ENCODE assay signal across 9 mouse cellular contexts in the genomic region with DNA sequence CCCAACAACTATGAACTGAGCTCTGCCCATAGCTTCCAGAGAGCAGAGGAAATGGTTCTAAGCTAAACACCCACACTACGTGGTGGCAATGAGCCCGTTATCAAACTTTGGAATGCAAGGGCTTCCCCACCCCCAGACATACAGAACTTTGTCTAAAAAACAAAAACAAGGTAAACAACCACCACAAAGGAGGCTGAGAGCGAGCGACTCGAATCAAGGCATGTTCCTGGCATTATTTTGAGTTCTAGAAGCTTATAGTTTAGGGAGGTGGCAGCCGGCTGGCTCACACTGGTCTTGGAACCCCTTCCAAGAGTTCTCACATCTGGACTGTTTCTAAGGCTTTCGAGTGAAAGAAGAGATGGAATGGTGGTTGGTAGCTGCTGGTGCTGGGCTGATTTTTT. TPM values are rescaled to one million over a fixed set of nuclear protein-coding genes. Genes with fewer than 3 reads are reported as not detected.
DNase-seq lines count a peak whose midpoint lies in the region; ATAC-seq and TF ChIP-seq lines count a peak whose summit lies in the region.
"Had no signal": no experiment of that assay in that cellular context is flagged by ENCODE, and none has a peak within 500 bp of the region (broad histone marks: within the 10 kb centered on the region; RNA-seq: fewer than 3 reads in every experiment).

No protein-coding gene starts in this region.

- peaks cover 8 to 17% of the 10 kb centered on the region in 2 experiments for H3K36me3 ChIP-seq in MEL (ENCODE audit: control insufficient read depth in 1 of 2, insufficient read depth in 2 of 2, low read length in 2 of 2)
- no peaks in the 10 kb centered on the region for H3K36me3 ChIP-seq in forebrain, postnatal 0 days (ENCODE audit: insufficient read depth)

- 9% methylated on average over 7 of the region's 7 CpGs for WGBS in forebrain, postnatal 0 days

- peak overlapping the region; percentile 96 for H3K27ac ChIP-seq in MEL (ENCODE audit: control insufficient read depth, low read depth, low read length)
- no peak overlapping the region for H3K27ac ChIP-seq in forebrain, postnatal 0 days (ENCODE audit: low read depth, low read length)

- DNase-seq in adrenal gland, adult 2 months, result peak; percentile 52
- DNase-seq in adrenal gland, adult 8-10 months, result no peak
- peak; percentile 83 for DNase-seq in MEL (ENCODE audit: low read depth, low spot score)
- DNase-seq in forebrain, postnatal 0 days, result no peak
- DNase-seq in kidney, postnatal 10 days, result peak; percentile 46
- DNase-seq in lung, postnatal 4 days, result peak; percentile 37 to 53
- DNase-seq in thymus, postnatal 36 days, result peak; percentile 44 to 57
- no peak for DNase-seq in left cerebral cortex, postnatal 25 days (ENCODE audit: low spot score in 2 of 2)

- TF ChIP-seq EP300 in MEL (IDR thresholded peaks at IDR 0.05; ENCODE audit: low read depth in 1 of 2, low read length in 2 of 2), result no peak

- peak overlapping the region; percentile 44 for H3K4me2 ChIP-seq in forebrain, postnatal 0 days (ENCODE audit: low read depth)

- TF ChIP-seq RAD21 in MEL (IDR thresholded peaks at IDR 0.05; ENCODE audit: low read depth, low read length), result no peak

- H3K9me3 ChIP-seq in MEL (replicated peaks; ENCODE audit: insufficient read depth, low read length), result no peaks in the 10 kb centered on the region
- H3K9me3 ChIP-seq in forebrain, postnatal 0 days (ENCODE audit: low read length), result no peaks in the 10 kb centered on the region

- H3K4me1 ChIP-seq in MEL (ENCODE audit: control insufficient read depth in 1 of 2, insufficient read depth in 2 of 2, low read length in 2 of 2), result peaks cover 10 to 30% of the 10 kb centered on the region in 2 experiments
- no peaks in the 10 kb centered on the region for H3K4me1 ChIP-seq in forebrain, postnatal 0 days (ENCODE audit: insufficient read depth)

- H3K79me2 ChIP-seq in MEL (ENCODE audit: control insufficient read depth, insufficient read depth, low read length, poor library complexity), result peaks cover 63% of the 10 kb centered on the region

- no peak for ATAC-seq in forebrain, postnatal 0 days
- ATAC-seq: Patski had no signal

- intact Hi-C loops in left cerebral cortex, postnatal 25 days (cut with DNase I), result loop anchor here (5.0 kb wide), 1 partner anchor 88 kb away; no protein-coding TSS in a partner anchor

- peak overlapping the region; percentile 71 to 72 for H3K4me3 ChIP-seq in MEL (ENCODE audit: control insufficient read depth in 1 of 2, insufficient read depth in 1 of 2, low read depth in 2 of 2, low read length in 2 of 2)
- H3K4me3 ChIP-seq in forebrain, postnatal 0 days (ENCODE audit: low read depth, low read length), result peak overlapping the region; percentile 44

- H3K9ac ChIP-seq in MEL (ENCODE audit: control insufficient read depth, low read depth, low read length, poor library complexity, severe bottlenecking), result peak overlapping the region; percentile 92
- peak overlapping the region; percentile 46; the same call in 1 of the 2 replicates for H3K9ac ChIP-seq in forebrain, postnatal 0 days

- TF ChIP-seq CTCF in MEL (IDR thresholded peaks at IDR 0.05 in 2 of 3, conservative IDR thresholded peaks at IDR 0.05 in 1 of 3; ENCODE audit: control insufficient read depth in 1 of 3, insufficient read depth in 1 of 3, low read depth in 2 of 3, low read length in 3 of 3, poor library complexity in 1 of 3, severe bottlenecking in 1 of 3), result no peak
- TF ChIP-seq CTCF in forebrain, postnatal 0 days (IDR thresholded peaks at IDR 0.05; ENCODE audit: low read depth), result no peak

- TF ChIP-seq POLR2A in MEL (IDR thresholded peaks at IDR 0.05; ENCODE audit: control insufficient read depth in 1 of 2, insufficient read depth in 1 of 2, low read depth in 1 of 2, low read length in 2 of 2, poor library complexity in 1 of 2), result peak in 1 of 2 experiments; percentile 69; a peak in 2 of 4 replicates

- H3K27me3 ChIP-seq in MEL (ENCODE audit: control insufficient read depth in 1 of 2, insufficient read depth in 2 of 2, low read length in 2 of 2), result no peaks in the 10 kb centered on the region
- no peaks in the 10 kb centered on the region for H3K27me3 ChIP-seq in forebrain, postnatal 0 days (ENCODE audit: insufficient read depth, low read length)
- H3K27me3 ChIP-seq: Patski had no signal

TF ChIP-seq in MEL, 35 proteins besides CTCF, POLR2A, EP300 and RAD21:
- TF ChIP-seq USF1 (IDR thresholded peaks at IDR 0.05; ENCODE audit: low read depth, low read length), result no peak
- TF ChIP-seq GABPA (IDR thresholded peaks at IDR 0.05; ENCODE audit: low read depth, low read length), result no peak
- TF ChIP-seq UBTF (IDR thresholded peaks at IDR 0.05; ENCODE audit: borderline replicate concordance, insufficient read depth, low read depth, low read length), result peak; percentile 31; the same call in 1 of the 2 replicates
- no peak for TF ChIP-seq CHD2 (IDR thresholded peaks at IDR 0.05; ENCODE audit: low read length)
- TF ChIP-seq ZKSCAN1 (IDR thresholded peaks at IDR 0.05; ENCODE audit: low read depth, low read length), result no peak
- TF ChIP-seq POLR2AphosphoS5 (IDR thresholded peaks at IDR 0.05; ENCODE audit: borderline replicate concordance, low read depth, low read length), result peak; percentile 64; the same call in 1 of the 2 replicates

RNA-seq across cellular contexts. Expression of a gene that starts 2.7 kb away (rescaled TPM):
- total RNA-seq in adrenal gland, adult 2 months (2021), result 10 to 100 TPM; 53.6 to 87.6 TPM
- polyA plus RNA-seq in adrenal gland, adult 2 months (2012; rRNA removed), result 159 and 170 TPM in 2 replicates
- 10 to 100 TPM; 52.8 to 74.4 (median 54.2) TPM for total RNA-seq in adrenal gland, adult 8-10 months (2022)
- 93.6 and 98.4 TPM in 2 replicates for total RNA-seq in MEL (2012; rRNA removed)
- polyA plus RNA-seq in MEL (2012; ENCODE audit: insufficient read depth in 1 of 2, insufficient read length in 2 of 2, low read depth in 1 of 2, low replicate concordance in 2 of 2, missing spikeins in 1 of 2), result 100 to 1,000 TPM in 1 of 2 experiments, 10 to 100 TPM in 1; 68.5 to 174 TPM
- total RNA-seq in forebrain, postnatal 0 days (2014; rRNA removed), result 7.5 and 9.6 TPM in 2 replicates
- polyA plus RNA-seq in forebrain, postnatal 0 days (2015; fragmentation: Nextera tagmentation; extraction: Ambion mirVana), result 3.8 and 5.1 TPM in 2 replicates
- 10 to 100 TPM; 22.3 to 23.4 TPM for total RNA-seq in left cerebral cortex, postnatal 25 days (2021)

Comparison
In these comparisons a context has a peak if more than half of its experiments do, and no peak if none do; other contexts are left out.
1. DNase-seq: peak in adrenal gland, adult 2 months (single experiment), MEL (single experiment), kidney, postnatal 10 days (single experiment), lung, postnatal 4 days (2 of 2) and thymus, postnatal 36 days (2 of 2); none in adrenal gland, adult 8-10 months (single experiment), forebrain, postnatal 0 days (single experiment) and left cerebral cortex, postnatal 25 days (0 of 2).